Mouse (Mus musculus) spleen, postnatal 0 days (tissue): ENCODE data around the gene Parp9. TPM values are rescaled to one million over a fixed set of nuclear protein-coding genes. Genes with fewer than 3 reads are reported as not detected.

ENCODE experiments used
- polyA plus RNA-seq: library from polyadenylated mRNA; unstranded; fragments of >200 nt; fragmentation: Nextera tagmentation; extraction: Ambion mirVana; gene quantifications from 2 replicates; pipeline ENCODE4 v1.2.1, GENCODE M21; 2015

The Parp9 gene
- polyA plus RNA-seq, result 15.9 and 18.4 TPM in 2 replicates

DNA sequence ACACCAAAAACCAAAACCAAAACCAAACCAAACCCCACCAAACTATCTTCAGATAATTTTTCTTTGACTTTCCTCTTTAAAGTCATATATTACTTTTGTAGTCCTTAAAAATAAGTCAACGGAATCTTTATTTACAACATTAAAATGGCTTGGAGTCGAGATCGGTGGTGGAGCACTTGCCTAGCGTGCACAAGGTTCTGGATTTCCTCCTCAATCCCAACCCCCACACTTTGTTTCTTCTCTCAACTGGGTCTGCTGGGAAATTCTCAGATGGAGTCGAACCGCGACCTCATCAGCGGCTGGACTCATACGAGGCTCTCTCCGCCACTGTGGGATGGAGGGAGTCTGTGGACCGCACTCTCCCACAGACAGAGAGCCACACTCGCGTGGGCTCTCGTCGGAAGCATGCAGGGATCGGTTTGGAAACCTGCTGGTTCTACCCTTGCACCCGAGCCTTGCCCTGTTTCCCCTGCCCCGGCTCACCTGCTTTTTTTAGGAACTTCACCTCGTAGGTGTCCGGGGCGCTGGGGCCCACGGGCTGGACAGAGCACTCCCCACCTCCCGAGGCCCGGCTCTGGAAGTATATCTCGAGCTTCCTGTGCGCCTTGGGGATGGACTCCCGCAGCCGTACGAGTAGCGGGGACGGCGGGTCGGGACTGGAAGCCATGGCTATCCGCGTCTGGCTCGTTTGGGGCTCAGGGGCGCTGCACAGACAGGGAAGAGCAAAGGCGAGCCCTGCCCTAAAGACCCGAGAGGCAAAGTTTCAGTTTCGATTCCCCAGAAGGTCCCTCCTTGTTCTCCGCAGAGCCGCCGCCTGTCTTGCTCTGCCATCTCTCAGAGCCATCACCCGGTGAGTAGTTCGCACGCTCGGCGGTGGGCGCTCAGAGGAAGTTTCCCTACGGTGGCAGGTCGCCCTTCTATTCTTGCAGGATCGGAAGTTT is at the start of gene Parp9, which contains the start of gene Dtx3l:
Gene Parp9, plus strand, starts transcription at position 260 of the 941 bp plus-strand sequence.
Gene Dtx3l, minus strand, starts transcription at position 941 of the 941 bp plus-strand sequence.

DNA sequence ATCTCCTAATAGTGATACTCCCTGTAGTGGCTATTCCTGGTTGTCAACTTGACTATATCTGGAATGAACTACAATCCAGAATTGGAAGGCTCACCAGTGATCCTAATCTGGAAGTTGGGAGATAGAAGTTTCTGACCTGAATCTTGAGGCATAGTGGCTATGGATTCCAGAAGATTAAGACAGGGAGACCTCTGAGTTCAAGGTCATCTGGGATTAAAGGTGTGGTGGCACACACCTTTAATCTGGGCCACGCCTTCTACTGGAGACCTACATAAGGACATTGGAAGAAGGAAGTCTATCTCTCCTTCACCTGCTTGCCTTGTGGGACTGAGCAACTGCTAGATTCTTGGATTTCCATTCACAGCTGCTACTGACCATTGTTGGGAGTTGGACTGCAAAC is 40.2 kb downstream of the Parp9 start, which contains the start of gene Kpna1:
Gene Kpna1, plus strand, starts transcription at position 301 of the 400 bp plus-strand sequence.

Other genes starting within 250 kb of the Parp9 start
- 8.5 and 10.0 TPM in 2 replicates for gene Dirc2, start 169.1 kb upstream of the Parp9 start, polyA plus RNA-seq
- gene Hspbap1, start 168.1 kb upstream of the Parp9 start, polyA plus RNA-seq, result 16.0 and 17.9 TPM in 2 replicates
- gene Parp14, start 66.9 kb upstream of the Parp9 start, polyA plus RNA-seq, result 4.6 and 6.9 TPM in 2 replicates
- gene Dtx3l, start 681 bp downstream of the Parp9 start, polyA plus RNA-seq, result 6.4 and 7.8 TPM in 2 replicates
- gene Kpna1, start 40.3 kb downstream of the Parp9 start, polyA plus RNA-seq, result 24.0 and 24.6 TPM in 2 replicates
- 4.4 and 4.8 TPM in 2 replicates for gene Wdr5b, start 102.7 kb downstream of the Parp9 start, polyA plus RNA-seq
- gene Fam162a, start 133.1 kb downstream of the Parp9 start, polyA plus RNA-seq, result 156 and 159 TPM in 2 replicates
- 42.3 and 45.4 TPM in 2 replicates for gene Ccdc58, start 133.2 kb downstream of the Parp9 start, polyA plus RNA-seq
- gene Csta1, start 192.8 kb downstream of the Parp9 start, polyA plus RNA-seq, result 0.08 and 0.23 TPM in 2 replicates
- gene Stfa2l1, start 218.3 kb downstream of the Parp9 start, polyA plus RNA-seq, result 634 and 837 TPM in 2 replicates
- 1,313 and 1,703 TPM in 2 replicates for gene Gm5483, start 245.7 kb downstream of the Parp9 start, polyA plus RNA-seq